Mouse (Mus musculus) bone marrow, adult 2 months (tissue): ENCODE data around the gene Ephb1. TPM values are rescaled to one million over a fixed set of nuclear protein-coding genes. Genes with fewer than 3 reads are reported as not detected.

Experiments
- H3K27ac ChIP-seq: fragments of 200-500 bp; 2 replicates; pipeline ENCODE4 v1.5.1; 2012; ENCODE audit warnings: low read depth, mild to moderate bottlenecking, control low read depth, inconsistent platforms, low read length; ENCODE audit not compliant: control insufficient read depth, poor library complexity, insufficient read depth
- H3K4me1 ChIP-seq: fragments of 200-500 bp; 2 replicates; pipeline ENCODE4 v1.6.1; 2011; ENCODE audit warnings: low read length; ENCODE audit not compliant: control insufficient read depth, insufficient read depth
- H3K4me3 ChIP-seq: fragments of 200-500 bp; replicated peaks from 2 replicates; pipeline ENCODE3; 2011; ENCODE audit warnings: mild to moderate bottlenecking, low read depth, low read length, control low read depth; ENCODE audit not compliant: control insufficient read depth
- CTCF ChIP-seq: fragments of 200-500 bp; IDR thresholded peaks from 2 replicates; pipeline ENCODE4 v1.5.1; 2011; ENCODE audit warnings: low read length, control low read depth; ENCODE audit not compliant: control insufficient read depth, insufficient read depth
- POLR2A ChIP-seq: fragments of 200-500 bp; IDR thresholded peaks from 2 replicates; pipeline ENCODE4 v1.6.1; 2011; ENCODE audit warnings: low read depth, mild to moderate bottlenecking, control low read depth, low read length, borderline replicate concordance; ENCODE audit not compliant: control insufficient read depth
- WGBS: fragments of 180-500 bp; shearing (Covaris S2); methylation state at CpG from one replicate; pipeline ENCODE4 v1.1.7; 2018; 5-methylcytosine and 5-hydroxymethylcytosine counted together
- polyA plus RNA-seq: library from polyadenylated mRNA; stranded (reverse); fragments of >200 nt; gene quantifications from 2 replicates; pipeline ENCODE4 v1.2.4, GENCODE M21; 2011; ENCODE audit warnings: low replicate concordance; ENCODE audit not compliant: missing spikeins, insufficient read depth, insufficient read length

Gene Ephb1
- polyA plus RNA-seq, 1 experiment, result 1.3 TPM

- WGBS, result 75% methylated on average over 1 of the region's 1 CpGs
- Histone ChIP-seq H3K4me1 (no peaks in the 10 kb centered on the region), H3K4me3 (no peak overlapping the region), H3K27ac (no peak overlapping the region)
- TF ChIP-seq CTCF, result no peak
- no peak for TF ChIP-seq POLR2A
Measured at GRCm38 (mm10) chr9:101875306-101875705, 479.2 kb downstream of the Ephb1 start.

Other genes with a start within 250 kb of the Ephb1 start
- gene Ky, start 151.1 kb upstream of the Ephb1 start, polyA plus RNA-seq, result not detected in 2 replicates